Mouse (Mus musculus) C2C12 (cell line): ENCODE measurements around the gene Chp1. TPM values are rescaled to one million over a fixed set of nuclear protein-coding genes. Genes with fewer than 3 reads are reported as not detected.

Source experiments
- H3K27me3 ChIP-seq: one replicate; pipeline ENCODE4 v1.6.1; 2011; ENCODE audit not compliant: control insufficient read depth, insufficient read depth, insufficient read length
- H3K36me3 ChIP-seq: one replicate; pipeline ENCODE4 v1.6.1; 2011; ENCODE audit not compliant: control insufficient read depth, insufficient read depth
- H3K4me3 ChIP-seq: one replicate; pipeline ENCODE4 v1.5.1; 2011; ENCODE audit warnings: mild to moderate bottlenecking, control low read depth; ENCODE audit not compliant: poor library complexity, insufficient read depth, severe bottlenecking
- H3K79me2 ChIP-seq: one replicate; pipeline ENCODE4 v1.6.1; 2011; ENCODE audit not compliant: control insufficient read depth, insufficient read depth
- H3K79me3 ChIP-seq: one replicate; pipeline ENCODE4 v1.6.1; 2011; ENCODE audit warnings: low read depth, control low read depth
- H3ac ChIP-seq: one replicate; pipeline ENCODE3; 2011; ENCODE audit warnings: low read depth; ENCODE audit not compliant: control insufficient read depth, insufficient read length
- CEBPB ChIP-seq: IDR thresholded peaks from one replicate; pipeline ENCODE4 v1.6.1; 2011; ENCODE audit warnings: low read depth, mild to moderate bottlenecking, control low read depth, moderate library complexity
- CTCF ChIP-seq: IDR thresholded peaks from one replicate; pipeline ENCODE4 v1.5.1; 2011; ENCODE audit not compliant: control insufficient read depth, insufficient read depth, insufficient read length
- FOSL1 ChIP-seq: IDR thresholded peaks from one replicate; pipeline ENCODE4 v1.8.0; 2011; ENCODE audit warnings: mild to moderate bottlenecking, low read length; ENCODE audit not compliant: poor library complexity, insufficient read depth, severe bottlenecking
- MAX ChIP-seq: IDR thresholded peaks from one replicate; pipeline ENCODE4 v1.6.1; 2011; ENCODE audit warnings: mild to moderate bottlenecking, control low read depth
- MYOD1 ChIP-seq: IDR thresholded peaks from one replicate; pipeline ENCODE4 v1.6.1; 2011; ENCODE audit warnings: low read depth; ENCODE audit not compliant: control insufficient read depth, insufficient read length
- MYOG ChIP-seq: IDR thresholded peaks from one replicate; pipeline ENCODE4 v1.6.1; 2011; ENCODE audit not compliant: control insufficient read depth, insufficient read length; ENCODE audit errors: extremely low read depth
- USF1 ChIP-seq: IDR thresholded peaks from one replicate; pipeline ENCODE4 v1.6.1; 2011; ENCODE audit warnings: low read depth, mild to moderate bottlenecking, control low read depth, moderate library complexity
- polyA plus RNA-seq: library from polyadenylated mRNA; unstranded; fragments of >200 nt; fragmentation: generic; extraction: Trizol; gene quantifications from one replicate; pipeline ENCODE4 v1.2.1, GENCODE M21; 2012; ENCODE audit warnings: missing spikeins

Gene Chp1
- polyA plus RNA-seq, 1 experiment, result 51.9 TPM

GRCm38 (mm10) chr2:119558039-119558438 is 10.5 kb downstream of the Chp1 start:
- TF ChIP-seq MYOD1 (no peak), CEBPB (no peak), MAX (no peak), MYOG (no peak), USF1 (no peak), CTCF (no peak), FOSL1 (no peak)
- no peak overlapping the region for H3ac ChIP-seq
- peaks cover 21% of the 10 kb centered on the region for H3K79me3 ChIP-seq

GRCm38 (mm10) chr2:119558737-119559340 is 11.3 kb downstream of the Chp1 start:
- TF ChIP-seq MAX, result no peak
- TF ChIP-seq CEBPB, result no peak
- TF ChIP-seq MYOG, result no peak
- no peak for TF ChIP-seq FOSL1
- no peak for TF ChIP-seq CTCF
- no peak for TF ChIP-seq MYOD1

More at GRCm38 (mm10) chr2:119558039-119558438, 10.5 kb downstream of the Chp1 start:
- Histone ChIP-seq H3K79me2 (peaks cover 45% of the 10 kb centered on the region), H3K27me3 (no peaks in the 10 kb centered on the region), H3K4me3 (no peak overlapping the region), H3K36me3 (peaks cover 1% of the 10 kb centered on the region)

GRCm38 (mm10) chr2:119561794-119562193 is 14.3 kb downstream of the Chp1 start:
- H3K79me2 ChIP-seq, result peaks cover 19% of the 10 kb centered on the region
- no peak overlapping the region for H3ac ChIP-seq
- no peaks in the 10 kb centered on the region for H3K27me3 ChIP-seq
- peaks cover 4% of the 10 kb centered on the region for H3K79me3 ChIP-seq
- TF ChIP-seq FOSL1, result no peak
- TF ChIP-seq MYOG, result no peak
- no peak for TF ChIP-seq CTCF
- H3K36me3 ChIP-seq, result peaks cover 16% of the 10 kb centered on the region
- H3K4me3 ChIP-seq, result no peak overlapping the region

More at GRCm38 (mm10) chr2:119558737-119559340, 11.3 kb downstream of the Chp1 start:
- no peak overlapping the region for H3K4me3 ChIP-seq
- no peaks in the 10 kb centered on the region for H3K27me3 ChIP-seq
- H3K79me2 ChIP-seq, result peaks cover 43% of the 10 kb centered on the region
- H3K79me3 ChIP-seq, result peaks cover 20% of the 10 kb centered on the region
- no peak overlapping the region for H3ac ChIP-seq
- H3K36me3 ChIP-seq, result peaks cover 9% of the 10 kb centered on the region

- Histone ChIP-seq H3K4me3 (no peak overlapping the region), H3K79me3 (no peaks in the 10 kb centered on the region), H3K79me2 (no peaks in the 10 kb centered on the region), H3K27me3 (no peaks in the 10 kb centered on the region), H3K36me3 (peaks cover 16% of the 10 kb centered on the region), H3ac (no peak overlapping the region)
- no peak for TF ChIP-seq MAX
Measured at GRCm38 (mm10) chr2:119565284-119565683, 17.8 kb downstream of the Chp1 start.

- Histone ChIP-seq H3K4me3 (no peak overlapping the region), H3K79me3 (no peaks in the 10 kb centered on the region), H3K27me3 (no peaks in the 10 kb centered on the region), H3K79me2 (no peaks in the 10 kb centered on the region), H3ac (no peak overlapping the region), H3K36me3 (peaks cover 16% of the 10 kb centered on the region)
- TF ChIP-seq MYOD1 (no peak), CEBPB (no peak), USF1 (no peak), FOSL1 (no peak), MAX (no peak), MYOG (no peak), CTCF (no peak)
Measured at GRCm38 (mm10) chr2:119566182-119566855, 18.8 kb downstream of the Chp1 start.

- Histone ChIP-seq H3K79me2 (no peaks in the 10 kb centered on the region), H3ac (no peak overlapping the region), H3K36me3 (peaks cover 17% of the 10 kb centered on the region), H3K4me3 (no peak overlapping the region), H3K79me3 (no peaks in the 10 kb centered on the region), H3K27me3 (no peaks in the 10 kb centered on the region)
- no peak for TF ChIP-seq USF1
- TF ChIP-seq CTCF, result no peak
- no peak for TF ChIP-seq MAX
- TF ChIP-seq MYOG, result no peak
- TF ChIP-seq CEBPB, result no peak
- TF ChIP-seq MYOD1, result no peak
- no peak for TF ChIP-seq FOSL1
Measured at GRCm38 (mm10) chr2:119572471-119572870, 25.0 kb downstream of the Chp1 start.
